Mouse (Mus musculus) cerebellum, adult 9-11 months (tissue): ENCODE results near the gene Tomm6.
A peak's percentile ranks its signal among the peaks of the same experiment; 100 is the strongest.
"Not testable (repeated sequence)": the region's sequence is repeated elsewhere in the genome, so short reads cannot be mapped to it uniquely, and the experiment has no call there.

Experiments used
- DNase-seq: peaks from one replicate; pipeline ENCODE4 v3.0.0; 2022

Tomm6 gene

DNA sequence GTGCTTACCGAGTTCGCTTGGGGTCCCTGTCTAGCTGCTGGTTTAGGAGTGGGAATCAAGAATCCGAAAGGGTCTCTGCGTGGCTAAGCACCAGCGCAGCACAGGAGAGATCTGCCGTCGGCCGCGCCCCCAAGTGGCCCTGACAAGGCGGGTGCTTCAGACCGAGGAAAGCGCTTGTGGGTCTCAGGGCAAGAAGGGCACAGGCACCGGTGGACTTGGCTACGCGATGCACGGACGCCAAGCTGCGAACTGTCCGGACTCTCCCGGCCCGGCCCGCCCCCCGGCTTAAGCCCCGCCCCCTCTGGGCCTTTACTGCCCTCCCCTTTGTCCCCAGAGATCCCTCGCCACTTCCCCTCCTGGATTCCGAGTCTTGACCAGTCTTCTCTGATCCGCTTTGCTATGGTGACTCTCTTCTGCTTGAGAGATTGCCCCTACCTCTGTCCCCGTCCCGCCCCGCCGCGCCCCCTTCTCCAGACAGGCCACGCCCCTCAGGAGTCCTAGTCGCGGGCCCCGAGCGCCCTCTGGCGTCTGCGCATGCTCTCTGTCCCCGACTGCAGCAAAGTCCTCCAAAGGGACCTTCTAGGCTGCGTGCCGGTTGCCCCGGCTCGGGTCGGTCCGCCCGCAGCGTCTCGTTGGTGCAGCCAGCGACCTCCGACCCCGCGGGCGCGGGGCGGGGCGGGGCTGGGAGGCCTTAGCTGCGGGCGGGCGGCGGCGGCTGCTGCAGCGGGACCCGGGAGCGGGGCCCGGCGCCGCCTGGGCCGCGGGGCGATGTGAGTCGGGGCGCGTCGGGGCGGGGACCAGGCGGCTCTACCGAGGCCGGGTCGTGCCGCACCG is 6.5 kb upstream of the Tomm6 start, which contains the start of gene Prickle4:
TSS of gene Prickle4 (minus strand) at position 234 of the 834 bp plus-strand sequence.
- peak; percentile 98 for DNase-seq

DNA sequence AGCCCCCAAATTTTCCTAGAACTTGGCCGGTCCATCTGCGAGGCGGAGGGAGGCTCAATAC is 6.1 kb upstream of the Tomm6 start, which contains the start of gene Gm21981:
TSS of gene Gm21981 (minus strand) at position 14 of the 61 bp plus-strand sequence.
- no peak for DNase-seq

DNA sequence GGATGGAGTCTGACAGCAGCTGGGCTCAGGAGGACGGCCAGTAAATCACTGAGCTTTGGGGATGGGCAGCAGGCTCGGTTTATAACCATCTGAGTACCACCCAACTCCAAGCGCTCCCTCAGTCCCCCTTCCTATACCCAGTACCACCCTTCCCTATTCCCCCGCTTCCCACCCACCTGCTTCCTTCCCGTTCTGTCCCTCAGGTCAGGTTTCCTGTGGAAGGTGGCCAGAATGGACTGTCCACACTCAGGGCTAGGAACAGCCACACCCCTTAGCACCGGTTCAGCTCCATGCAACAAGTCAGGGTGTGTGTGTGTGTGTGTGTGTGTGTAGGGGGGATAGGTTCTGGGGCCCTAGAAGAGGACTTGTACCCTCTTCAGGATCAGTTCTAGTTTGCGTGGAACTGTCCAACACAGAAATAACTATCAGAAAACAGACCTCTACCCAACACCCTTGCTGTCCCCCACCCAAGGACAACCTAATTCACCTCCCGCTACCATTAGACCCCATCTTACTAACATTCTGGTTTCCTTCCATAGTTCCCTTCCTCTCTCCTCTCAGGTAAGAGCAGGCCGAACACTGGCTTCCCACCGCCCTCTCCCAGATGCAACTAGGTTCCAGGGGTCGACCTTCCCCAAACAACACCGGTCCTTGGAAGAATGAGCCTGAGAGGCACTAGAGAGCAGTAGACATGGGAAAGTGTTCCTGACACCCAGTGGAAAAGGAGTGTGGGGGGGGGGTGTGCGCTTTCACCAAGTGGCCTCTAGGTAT is 5.7 kb upstream of the Tomm6 start:
- DNase-seq: no peak

DNA sequence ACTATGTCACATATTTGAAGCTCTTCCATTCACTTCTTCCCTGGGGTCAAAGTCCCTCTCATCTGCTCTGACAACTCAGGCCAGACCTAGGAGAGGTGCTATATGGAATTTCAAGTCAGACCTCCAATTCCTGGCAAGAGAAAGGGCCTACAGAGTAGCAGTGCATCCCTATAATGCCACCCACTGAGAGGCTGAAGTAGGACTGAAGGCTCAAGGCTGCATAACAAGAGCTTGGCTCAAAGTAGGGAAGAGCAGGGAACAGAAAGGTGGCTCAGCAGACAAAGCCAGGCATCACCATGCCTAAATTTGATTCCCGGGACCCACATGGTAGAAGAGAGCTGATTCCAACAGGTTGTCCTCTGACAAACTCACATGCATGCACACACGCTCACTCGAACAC is 3.5 kb upstream of the Tomm6 start:
- DNase-seq: no peak

DNA sequence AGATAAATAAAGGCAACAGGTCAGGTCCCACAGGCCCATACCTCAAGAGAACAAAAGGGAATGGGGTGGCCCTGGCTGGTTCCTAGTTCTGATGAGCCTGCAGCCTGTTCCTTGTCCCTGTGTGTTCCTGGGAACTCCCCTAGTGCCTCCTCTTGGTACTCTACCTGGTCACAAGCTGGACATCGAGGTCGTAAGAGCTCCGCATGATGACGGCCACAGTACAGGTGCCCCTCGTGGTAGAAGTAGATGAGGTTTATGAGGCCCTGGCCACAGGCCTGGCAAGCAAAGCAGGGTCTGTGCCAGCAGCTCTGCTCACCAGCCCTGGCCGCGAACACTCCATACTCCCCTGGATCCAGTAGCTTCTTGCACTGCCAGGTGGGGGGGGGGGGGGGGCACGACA is 1.7 kb upstream of the Tomm6 start:
- no peak for DNase-seq

DNA sequence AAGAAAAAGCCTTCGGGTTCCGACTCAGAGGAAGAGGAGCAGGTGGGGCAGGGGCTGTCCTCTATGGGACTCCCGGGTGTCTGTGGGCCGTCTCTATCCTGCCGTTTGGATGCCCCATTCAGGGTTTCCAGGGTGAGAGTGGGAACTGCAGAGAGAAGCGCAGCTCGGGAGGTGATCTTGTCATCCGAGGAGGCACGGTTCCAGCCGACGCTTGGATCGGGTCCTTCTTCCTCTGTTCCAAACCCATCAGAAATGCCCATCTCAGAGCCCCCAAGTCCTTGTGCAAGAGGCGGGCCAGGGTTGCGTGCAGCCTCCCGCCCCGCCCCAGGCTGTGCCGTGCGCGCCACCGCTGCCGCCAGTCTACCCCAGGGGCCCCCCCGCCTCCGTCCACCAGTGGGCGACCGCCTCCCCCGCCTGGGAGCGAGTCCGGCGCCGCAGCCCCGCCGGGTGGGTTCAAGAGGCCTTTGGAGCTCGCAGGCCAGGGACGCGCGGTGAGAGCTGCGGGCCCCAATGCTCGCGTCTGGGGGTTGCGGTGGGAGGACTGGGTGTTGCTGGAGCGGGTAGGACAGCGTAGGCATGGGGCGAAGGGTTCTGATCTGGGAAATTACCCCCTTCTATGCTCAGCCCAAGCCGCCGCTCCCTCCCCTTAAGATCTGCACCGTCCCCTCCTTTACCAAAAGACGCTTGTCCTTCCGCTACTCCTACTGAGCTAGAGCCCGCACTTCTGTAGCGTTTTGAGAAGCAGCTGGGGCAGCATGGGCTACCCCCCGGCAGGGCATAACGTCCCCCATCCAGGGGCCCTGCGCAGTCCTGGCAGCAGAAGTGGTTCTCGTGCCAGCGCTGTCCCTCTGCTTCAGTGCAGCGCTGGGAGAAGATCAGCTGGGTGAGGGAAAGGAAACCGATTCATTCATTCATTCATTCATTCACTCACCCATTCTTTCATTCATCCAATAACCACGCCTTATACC is 706 bp upstream of the Tomm6 start, which contains the start of gene Frs3:
TSS of gene Frs3 (plus strand) at position 423 of the 968 bp plus-strand sequence.
- peak; percentile 86 for DNase-seq

DNA sequence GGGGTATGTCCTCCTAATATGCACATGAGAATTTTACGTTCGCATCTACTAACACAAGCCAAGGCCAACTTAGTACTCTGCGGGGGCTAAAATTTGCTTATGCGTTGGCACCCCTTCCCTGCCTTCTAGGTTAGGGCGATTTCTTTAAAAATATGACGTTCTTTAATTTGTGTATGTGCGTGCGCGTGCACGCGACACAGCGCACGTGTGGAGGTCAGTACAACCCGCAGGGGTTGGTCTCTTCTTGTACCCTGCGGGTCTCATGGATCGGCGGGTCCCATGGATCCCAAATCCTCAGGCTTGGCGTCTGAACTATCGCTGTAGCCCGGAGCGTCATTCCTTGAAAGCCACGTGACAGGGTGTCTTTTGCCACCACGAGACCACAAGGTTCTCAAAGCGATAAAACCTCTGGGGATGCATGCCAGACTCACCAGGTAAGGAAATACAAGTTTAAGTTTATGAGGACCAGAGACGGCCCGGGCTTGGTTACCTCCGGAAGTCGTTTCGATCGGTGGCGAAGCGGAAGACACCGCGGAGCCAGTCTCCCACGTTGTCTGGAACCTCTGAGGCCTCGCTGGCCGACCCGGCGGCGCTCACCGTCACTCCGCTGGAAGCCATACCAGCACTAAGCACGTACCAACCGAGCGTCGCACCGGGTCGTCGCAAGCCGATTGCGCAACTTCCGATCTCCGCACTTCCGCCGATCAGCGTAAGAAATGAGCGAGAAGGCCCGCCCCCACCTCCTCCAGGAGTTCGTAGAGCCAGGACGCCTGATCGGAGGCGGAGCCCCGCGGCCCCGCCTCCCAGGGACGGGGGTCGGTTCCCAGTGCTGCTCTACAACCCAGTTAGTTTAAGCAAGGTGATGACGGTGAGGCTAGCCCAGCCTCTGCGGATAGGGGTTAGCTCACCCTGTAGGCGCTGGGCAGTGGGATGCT is 510 bp downstream of the Tomm6 start:
- peak; percentile 96 for DNase-seq

DNA sequence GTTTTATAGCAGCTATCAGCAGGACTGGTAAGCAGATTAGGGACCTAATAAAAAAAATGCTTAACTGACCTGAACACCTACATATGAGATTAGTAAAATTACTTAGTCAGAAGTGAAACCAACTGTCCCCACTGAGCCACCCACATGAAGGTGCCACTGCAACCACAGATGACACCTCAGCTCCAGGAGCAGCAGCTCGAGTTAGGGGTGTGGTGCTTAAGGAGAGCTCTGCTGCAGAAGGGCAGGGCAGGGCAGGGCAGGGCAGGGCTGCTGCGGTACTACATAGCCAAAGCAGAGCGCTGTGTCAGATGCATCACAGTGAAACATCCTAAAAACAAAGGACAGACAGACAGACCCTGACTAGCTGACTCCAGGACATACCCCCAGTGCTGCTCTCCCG is 5.3 kb downstream of the Tomm6 start:
- no peak for DNase-seq

DNA sequence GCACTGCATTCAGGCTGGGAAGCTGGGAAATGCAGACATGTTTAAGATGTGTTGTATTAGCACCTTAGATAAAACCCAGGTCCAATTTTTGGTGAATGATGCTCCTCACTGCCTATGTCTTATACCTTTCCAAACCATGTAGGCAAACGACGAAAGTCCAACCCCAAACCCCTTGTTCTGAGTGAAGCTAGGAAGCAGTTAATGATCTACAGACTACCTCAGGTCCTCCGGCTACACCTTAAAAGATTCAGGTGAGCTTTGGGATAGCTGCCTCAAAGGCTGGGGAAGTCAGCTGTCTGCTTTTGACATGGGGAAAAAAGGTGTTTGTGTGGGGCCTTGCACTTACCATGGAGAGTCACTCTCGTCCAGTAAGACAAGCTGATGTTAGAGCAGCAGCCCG is 9.5 kb downstream of the Tomm6 start:
- no peak for DNase-seq

DNA sequence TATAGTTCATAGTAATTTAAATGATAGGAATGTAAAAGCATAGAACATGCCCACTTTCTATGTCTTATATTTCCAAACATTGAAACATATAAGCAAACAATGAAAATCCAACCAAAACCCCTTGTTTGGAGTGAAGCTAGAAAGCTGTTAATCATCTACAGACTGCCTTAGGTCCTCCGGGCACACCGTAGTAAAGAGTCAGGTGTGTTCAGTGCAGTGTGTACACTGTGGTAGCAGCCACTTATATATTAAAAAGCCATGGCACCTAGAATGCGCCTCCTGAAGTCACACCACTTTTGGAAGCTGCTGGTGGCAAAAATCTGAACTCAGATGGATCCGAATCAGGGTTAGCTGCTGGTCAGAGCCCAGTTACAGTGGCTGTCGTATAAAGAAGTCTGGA is 9.9 kb downstream of the Tomm6 start:
- no peak for DNase-seq

DNA sequence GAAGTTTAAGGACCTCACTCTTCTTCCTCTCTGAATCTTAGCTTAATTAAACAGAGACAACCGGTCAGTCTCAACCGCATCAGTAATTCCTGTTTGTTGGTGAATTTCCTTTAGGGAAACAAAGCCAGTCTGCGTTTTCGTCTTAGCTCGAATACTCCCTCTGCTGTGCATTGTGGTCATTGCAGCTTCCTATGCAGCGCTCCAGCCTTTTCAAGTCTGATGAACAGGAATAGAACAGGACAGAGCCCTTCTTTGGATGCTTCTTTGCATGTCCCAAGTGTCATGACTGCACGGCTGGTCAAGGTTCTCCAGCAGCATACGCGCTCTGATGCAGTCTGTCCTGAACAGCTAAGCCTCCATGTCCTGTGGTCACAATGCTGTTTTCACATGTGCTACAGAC is 11.6 kb downstream of the Tomm6 start:
- no peak for DNase-seq

DNA sequence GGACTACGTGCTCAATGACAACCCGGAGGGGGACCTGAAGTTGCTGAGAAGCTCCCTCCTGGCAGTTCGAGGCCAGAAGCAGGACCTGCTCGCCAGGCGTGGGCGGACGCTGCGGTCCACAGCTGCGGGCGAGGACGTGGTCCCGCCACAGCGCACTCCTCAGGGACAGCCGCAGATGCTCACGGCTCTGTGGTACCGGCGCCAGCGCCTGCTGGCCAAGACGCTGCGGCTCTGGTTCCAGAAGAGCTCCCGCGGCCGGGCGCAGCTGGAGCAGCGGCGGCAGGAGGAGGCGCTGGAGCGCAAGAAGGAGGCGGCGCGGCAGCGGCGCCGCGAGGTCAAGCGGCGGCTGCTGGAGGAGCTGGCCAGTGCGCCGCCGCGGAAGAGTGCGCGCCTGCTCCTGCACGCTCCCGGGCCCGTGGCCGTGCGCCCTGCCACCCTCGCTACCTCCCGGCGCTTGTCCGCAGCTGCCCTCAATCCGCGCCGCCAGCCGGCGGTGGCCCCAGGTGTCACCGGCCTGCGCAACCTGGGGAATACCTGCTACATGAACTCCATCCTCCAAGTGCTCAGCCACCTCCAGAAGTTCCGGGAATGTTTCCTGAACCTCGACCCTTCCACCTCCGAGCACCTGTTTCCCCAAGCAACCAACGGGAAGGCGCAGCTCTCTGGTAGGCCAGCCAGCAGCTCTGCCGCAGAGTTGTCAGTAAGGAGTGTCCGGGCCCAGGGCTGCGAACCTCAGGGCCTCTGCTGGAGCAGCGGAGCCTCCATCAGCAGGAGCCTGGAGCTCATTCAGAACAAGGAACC is 15.7 kb downstream of the Tomm6 start:
- peak; percentile 46 for DNase-seq

DNA sequence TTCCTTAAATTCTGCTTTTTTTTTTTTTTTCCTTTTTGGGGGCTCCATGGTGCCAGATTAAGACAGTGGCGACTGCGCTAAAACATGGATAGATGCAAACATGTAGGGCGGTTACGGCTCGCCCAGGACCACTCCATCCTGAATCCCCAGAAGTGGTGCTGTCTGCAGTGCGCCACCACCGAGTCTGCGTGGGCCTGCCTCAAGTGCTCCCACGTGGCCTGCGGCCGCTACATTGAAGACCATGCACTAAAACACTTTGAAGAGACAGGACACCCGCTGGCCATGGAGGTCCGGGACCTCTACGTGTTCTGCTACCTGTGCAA is 16.2 kb downstream of the Tomm6 start:
- no peak for DNase-seq

DNA sequence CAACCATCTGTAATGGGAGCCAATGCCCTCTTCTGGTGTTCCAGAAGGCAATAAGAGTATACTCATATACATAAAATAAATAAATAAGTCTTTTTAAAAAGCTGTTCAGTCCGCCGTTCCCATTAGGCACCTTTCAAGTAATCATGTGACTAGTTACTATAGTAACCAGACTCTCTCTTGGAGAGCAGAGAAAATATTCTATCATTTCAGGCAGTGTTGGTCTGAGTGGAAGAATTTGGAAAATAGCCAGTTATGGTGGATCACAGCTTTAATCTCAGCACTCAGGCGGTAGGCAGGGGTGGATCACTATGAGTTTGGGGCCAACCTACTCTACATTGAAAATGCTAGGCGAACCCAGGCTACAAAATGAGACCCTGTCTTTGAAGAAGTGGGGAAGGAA is 19.0 kb downstream of the Tomm6 start:
- no peak for DNase-seq

DNA sequence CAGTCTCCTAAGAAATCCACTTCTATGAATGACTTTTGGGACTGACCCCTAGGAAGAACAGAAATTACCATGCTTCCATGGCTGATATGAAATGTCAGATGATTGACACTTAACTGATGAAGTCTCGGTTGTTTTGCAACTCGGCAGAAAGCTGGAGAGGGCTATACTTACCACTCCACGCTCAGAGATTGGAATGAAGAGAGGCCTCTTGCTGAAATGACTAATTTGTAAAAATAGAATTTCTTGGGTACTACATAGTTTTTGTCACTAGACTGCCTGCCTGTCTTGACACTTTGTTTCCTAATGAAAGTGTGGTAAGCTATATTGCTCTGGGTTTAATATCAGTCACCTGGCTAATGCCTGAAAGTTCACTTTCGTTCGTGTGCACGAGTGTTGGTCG is 23.7 kb downstream of the Tomm6 start:
- no peak for DNase-seq

DNA sequence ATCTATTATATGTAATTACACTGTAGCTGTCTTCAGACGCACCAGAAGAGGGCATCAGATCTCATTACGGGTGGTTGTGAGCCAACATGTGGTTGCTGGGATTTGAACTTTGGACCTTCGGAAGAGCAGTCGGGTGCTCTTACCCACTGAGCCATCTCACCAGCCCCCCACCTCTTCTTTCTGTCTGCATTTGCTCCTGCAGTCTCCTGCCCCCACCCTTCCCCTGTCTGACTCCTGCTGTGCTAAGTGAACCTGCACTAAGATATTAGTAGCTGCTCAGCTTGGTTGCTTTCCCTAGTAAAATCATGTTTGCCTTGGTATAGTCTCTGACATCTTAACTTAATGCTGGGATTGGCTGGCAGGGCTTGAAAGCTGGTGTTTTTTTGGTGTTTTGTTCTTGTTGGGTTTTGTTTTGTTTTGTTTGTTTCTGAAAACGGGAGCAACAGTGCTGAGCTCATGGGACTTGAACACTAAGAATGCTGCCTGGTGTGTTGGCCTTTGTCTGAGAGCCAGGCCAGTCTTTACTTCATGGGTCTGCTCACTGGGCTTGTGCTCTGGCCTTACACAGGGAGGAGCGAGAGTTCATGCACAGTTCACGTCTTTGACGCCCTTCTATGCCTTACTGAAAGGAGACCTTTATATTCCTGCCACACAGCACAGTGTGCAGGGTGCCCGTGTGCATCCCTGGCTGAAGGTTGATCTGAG is 25.0 kb downstream of the Tomm6 start:
- no peak for DNase-seq

DNA sequence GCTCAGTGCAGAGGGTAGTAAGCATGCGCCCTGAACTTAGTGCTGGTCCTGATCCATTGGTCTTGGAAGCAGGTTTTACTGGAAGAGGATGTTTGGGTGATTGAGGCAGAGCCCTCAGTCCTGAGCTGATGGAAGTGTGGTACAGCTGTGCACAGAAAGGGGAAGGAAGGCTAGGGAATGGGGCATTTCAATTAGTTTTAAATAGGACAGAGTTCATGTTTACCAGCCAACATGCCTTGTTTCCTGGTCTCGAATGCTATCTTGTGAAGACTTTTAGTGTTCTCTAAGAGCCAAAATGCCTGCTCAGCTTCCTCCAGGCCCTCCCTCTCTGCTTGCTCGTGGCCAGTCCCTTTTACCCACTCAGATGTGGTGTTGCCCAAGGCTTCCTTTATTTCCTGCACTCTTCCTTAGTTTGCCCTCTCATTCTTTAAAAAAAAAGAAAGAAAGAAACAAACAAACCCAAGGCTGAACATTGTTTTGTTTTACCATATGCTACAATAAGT is 29.4 kb downstream of the Tomm6 start:
- DNase-seq: no peak

DNA sequence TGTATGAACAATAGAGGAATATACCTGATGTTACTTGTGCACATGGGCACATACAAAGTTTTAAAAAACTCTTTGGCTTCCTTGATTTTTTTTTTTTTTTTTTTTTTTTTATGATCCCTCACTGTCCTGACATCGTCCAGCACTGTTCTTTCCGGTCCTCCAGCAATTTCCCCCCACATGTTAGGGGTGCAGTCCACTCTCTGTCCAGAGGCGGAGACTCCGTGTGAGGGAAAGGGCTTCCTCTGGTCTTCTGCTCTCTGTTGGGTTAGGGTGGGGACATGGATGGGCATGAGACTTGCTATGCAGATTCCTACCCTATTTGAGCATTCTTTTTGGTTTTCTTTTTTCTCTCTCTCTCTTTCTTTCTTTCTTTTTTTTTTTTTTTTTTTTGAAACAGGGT is 30.3 kb downstream of the Tomm6 start:
- DNase-seq: no peak

DNA sequence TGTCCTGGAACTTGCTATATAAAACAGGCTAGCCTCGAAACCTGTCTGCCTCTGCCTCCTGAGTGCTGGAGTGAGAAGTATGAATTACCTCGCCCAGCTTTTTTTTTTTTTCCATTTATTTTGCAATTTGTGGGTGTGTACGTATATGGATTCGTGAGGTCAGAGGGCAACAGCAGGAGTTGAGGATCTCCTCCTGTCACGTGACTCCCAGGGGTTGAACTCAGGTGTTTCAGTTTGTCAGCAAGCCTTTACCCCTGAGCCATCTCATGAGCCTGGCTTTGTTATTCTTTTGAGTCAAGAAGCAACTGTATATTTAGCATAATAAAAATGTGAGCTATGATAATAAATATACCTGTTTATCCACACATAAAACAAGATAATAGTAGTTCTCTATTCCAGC is 32.5 kb downstream of the Tomm6 start:
- no peak for DNase-seq

DNA sequence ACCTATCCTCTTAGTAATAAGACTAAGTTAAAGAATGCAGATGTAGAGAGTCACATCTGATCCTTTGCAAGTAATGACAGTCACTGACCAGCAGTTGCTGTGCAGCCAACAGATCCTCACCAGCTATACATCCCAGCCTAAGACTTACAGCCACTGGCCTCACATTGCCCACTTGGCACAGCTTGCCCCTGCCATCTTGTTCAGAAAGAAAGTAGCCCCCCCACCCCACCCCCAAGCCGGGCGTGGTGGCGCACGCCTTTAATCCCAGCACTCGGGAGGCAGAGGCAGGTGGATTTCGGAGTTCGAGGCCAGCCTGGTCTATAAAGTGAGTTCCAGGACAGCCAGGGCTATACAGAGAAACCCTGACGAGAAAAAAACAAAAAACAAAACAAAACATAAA is 33.8 kb downstream of the Tomm6 start:
- DNase-seq: not testable (repeated sequence)

DNA sequence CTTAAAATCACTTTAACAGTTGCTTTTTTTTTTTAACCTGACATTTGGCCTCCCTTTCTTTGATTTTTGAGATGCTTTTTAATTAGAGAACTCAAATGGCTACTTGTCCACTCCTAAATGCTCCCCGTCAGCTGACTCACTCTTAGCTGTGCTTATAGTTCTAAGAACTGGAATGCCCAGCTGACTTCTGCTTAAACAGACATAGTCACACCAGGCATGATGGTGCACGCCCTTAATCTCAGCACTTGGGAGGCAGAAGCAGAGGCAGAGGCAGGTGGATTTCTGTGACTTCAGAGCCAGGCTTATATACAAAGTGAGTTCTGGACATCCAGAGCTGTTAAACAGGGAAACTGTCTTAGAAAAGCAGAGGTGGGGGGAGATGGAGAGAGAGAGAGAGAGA is 36.2 kb downstream of the Tomm6 start:
- DNase-seq: no peak
